Mouse (Mus musculus) neural tube, postnatal 0 days (tissue): ENCODE measurements around the gene Olfr477. TPM values are rescaled to one million over a fixed set of nuclear protein-coding genes. Genes with fewer than 3 reads are reported as not detected.

Source experiments
- polyA plus RNA-seq: library from polyadenylated mRNA; unstranded; fragments of >200 nt; fragmentation: Nextera tagmentation; extraction: Ambion mirVana; gene quantifications from 2 replicates; pipeline ENCODE4 v1.2.1, GENCODE M21; 2015

Gene Olfr477
- not detected in 2 replicates for polyA plus RNA-seq

DNA sequence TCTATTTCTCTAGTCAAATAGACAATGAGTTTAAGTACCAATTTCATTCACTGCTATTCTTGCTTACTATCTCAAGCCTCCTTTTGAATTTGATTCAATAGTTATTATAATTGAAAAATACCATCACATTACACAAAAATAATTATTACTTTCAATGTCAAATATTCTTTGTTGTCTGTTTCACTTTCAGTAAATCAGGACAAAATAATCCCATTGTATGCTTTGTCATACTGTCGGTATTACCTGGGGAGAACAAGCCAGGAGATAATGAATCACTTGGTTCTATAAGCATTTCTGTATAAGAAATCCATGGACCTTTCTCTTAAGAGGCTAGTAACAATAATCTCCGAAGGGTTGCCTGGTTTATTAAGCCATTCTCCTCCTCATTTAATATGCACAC, at the start of gene Olfr477:
Gene Olfr477, plus strand, starts transcription at position 301 of the 400 bp plus-strand sequence.

DNA sequence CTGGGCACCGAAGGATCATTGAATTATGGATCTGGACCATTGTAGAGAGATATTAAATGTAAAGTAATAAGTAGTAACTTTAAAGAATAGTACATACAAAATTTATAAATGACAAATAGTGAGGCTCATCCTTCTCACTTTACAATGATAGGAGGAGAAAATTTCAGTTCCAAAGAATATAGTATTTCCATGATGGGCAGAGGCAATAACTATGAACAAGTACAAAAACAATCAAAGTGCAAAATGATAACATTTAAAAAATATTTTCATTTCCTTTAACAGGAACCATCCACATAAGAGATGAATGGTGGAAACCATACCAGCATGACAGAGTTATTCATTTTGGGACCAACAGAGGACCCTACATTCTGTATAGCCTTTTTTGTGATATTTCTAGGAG, 32.1 kb upstream of the Olfr477 start, which contains the start of gene Olfr474:
Gene Olfr474, plus strand, starts transcription at position 301 of the 400 bp plus-strand sequence.

DNA sequence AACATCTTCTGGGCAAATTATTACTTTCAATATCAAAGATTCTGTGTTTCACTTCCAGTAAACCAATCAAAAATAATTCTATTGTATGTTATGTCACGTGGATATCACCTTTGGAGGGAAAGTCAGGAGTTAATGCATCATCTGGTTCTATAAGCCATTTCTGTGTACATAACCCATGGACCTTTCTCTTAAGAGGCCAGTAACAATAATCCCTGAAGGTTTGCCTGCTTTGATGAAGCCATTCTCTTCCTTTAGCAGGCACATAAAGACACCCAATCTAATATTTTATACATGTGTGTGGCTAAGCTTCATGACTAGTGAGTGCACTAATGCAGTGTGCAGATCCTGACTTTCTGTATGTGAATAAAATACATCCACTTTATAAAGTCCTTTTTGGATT, 22.0 kb upstream of the Olfr477 start, which contains the start of gene Olfr476:
Gene Olfr476, plus strand, starts transcription at position 301 of the 400 bp plus-strand sequence.

GRCm38 (mm10) chr7:108033889-108034288, 47.4 kb downstream of the Olfr477 start, which contains the start of gene Olfr478:
TSS of gene Olfr478 (minus strand) at chr7:108033989.

Other genes with a start within 250 kb of the Olfr477 start
- 0.22 and 0.46 TPM in 2 replicates for gene Cyb5r2, start 228.7 kb upstream of the Olfr477 start, polyA plus RNA-seq
- gene Ovch2, start 185.5 kb upstream of the Olfr477 start, polyA plus RNA-seq: not detected in 2 replicates
- not detected in 2 replicates for gene Olfr467, start 174.4 kb upstream of the Olfr477 start, polyA plus RNA-seq
- not detected in 2 replicates for gene Olfr469, start 161.2 kb upstream of the Olfr477 start, polyA plus RNA-seq
- gene Olfr470, start 139.2 kb upstream of the Olfr477 start, polyA plus RNA-seq: not detected in 2 replicates
- not detected in 2 replicates for gene Olfr472, start 88.8 kb upstream of the Olfr477 start, polyA plus RNA-seq
- not detected in 2 replicates for gene Olfr473, start 56.2 kb upstream of the Olfr477 start, polyA plus RNA-seq
- not detected in 2 replicates for gene Olfr474, start 32.0 kb upstream of the Olfr477 start, polyA plus RNA-seq
- gene Olfr476, start 21.9 kb upstream of the Olfr477 start, polyA plus RNA-seq: not detected in 2 replicates
- not detected in 2 replicates for gene Olfr478, start 47.3 kb downstream of the Olfr477 start, polyA plus RNA-seq
- not detected in 2 replicates for gene Olfr479, start 64.0 kb downstream of the Olfr477 start, polyA plus RNA-seq
- gene Olfr480, start 80.7 kb downstream of the Olfr477 start, polyA plus RNA-seq: not detected in 2 replicates
- gene Olfr481, start 93.2 kb downstream of the Olfr477 start, polyA plus RNA-seq: not detected in 2 replicates
- gene Olfr482, start 110.9 kb downstream of the Olfr477 start, polyA plus RNA-seq: 0.06 and 0.10 TPM in 2 replicates
- not detected in 2 replicates for gene Olfr483, start 114.2 kb downstream of the Olfr477 start, polyA plus RNA-seq
- gene Olfr484, start 140.8 kb downstream of the Olfr477 start, polyA plus RNA-seq: not detected in 2 replicates
- not detected in 2 replicates for gene Olfr485, start 173.2 kb downstream of the Olfr477 start, polyA plus RNA-seq
- not detected in 2 replicates for gene Olfr486, start 186.0 kb downstream of the Olfr477 start, polyA plus RNA-seq
- gene Olfr487, start 227.9 kb downstream of the Olfr477 start, polyA plus RNA-seq: not detected in 2 replicates